Mouse (Mus musculus) frontal cortex, postnatal 36 days (tissue): Measurements from ENCODE around the gene C1qtnf6.

Experiments used
- DNase-seq, 2 experiments: peaks; one replicate each; pipeline ENCODE4 v3.0.0; 2022; ENCODE audit warnings: low spot score in 2 of 2

Gene C1qtnf6

DNA sequence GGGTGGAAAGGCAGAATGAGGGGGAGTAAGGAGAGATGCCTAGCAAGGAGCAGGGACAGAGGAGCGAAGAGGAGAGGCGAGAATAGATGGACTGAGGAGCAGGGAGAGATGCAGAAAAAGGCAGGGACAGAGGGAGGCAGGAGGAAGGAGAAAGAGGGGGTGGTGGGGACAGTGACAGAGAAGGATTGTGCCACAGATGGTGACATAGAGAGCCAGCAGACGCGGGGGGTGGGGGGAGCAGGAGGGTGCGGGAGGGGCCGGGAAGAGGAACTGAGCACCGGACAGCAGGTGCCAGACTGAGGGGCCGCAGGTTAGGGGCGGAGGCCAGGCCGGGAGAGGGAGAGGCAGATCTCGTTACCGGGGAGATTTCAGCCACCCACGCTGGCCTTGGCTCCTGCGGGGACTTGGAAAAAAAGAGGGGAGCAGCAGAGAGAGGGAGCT is 13.4 kb upstream of the C1qtnf6 start, which contains the start of gene Sstr3:
Gene Sstr3, minus strand, starts transcription at position 125 of the 441 bp plus-strand sequence.
- DNase-seq: peak in 1 of 2 experiments; percentile 51

- no peak for DNase-seq
Observed at GRCm38 (mm10) chr15:78544041-78544440, 12.8 kb upstream of the C1qtnf6 start.

DNA sequence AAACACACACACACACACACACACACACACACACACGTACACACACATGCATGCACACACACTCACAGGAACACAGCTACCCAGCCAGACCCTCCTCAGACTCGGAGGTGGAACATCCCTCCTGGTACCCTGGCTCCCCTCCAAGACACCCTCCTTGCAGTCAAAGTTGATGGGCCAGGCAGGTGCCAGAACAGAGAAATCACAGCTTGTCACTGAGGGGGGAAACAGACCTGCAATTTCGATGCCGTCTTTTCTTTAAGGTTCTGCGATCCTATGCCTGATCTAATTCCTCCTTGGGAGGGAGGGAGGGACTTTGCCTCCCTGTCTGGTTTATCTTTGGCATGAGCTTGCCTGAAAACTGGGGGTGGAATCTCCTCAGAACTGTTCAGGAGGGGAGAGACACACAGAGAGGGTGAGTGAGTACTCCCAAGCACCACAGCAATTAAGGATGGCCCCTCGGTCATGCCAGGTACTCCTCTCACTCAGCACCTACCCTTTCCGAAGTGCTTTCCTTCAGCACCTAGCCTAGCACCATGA is 11.6 kb upstream of the C1qtnf6 start:
- peak in 1 of 2 experiments; percentile 41 for DNase-seq

GRCm38 (mm10) chr15:78542098-78542766 is 11.0 kb upstream of the C1qtnf6 start:
- no peak for DNase-seq

DNA sequence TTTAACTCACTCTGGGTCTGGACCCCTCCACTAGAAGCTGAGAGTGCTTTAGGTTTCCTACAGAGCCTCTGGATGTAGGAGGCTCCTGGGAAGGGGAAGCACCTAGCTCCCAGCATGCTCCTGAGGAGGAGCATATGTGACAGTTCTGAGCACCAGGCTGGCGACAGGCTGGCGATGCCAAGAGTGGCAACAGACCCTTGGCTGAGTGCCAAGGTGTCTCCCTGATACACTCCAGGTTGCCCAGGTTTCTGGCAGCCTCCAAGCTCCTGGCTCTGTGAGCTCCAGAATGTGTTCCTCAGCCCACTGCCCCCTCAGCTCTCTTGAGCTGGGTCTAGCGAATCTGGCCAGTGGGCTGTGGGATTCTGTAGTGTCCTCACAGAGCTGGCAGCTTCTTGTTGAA is 10.4 kb upstream of the C1qtnf6 start:
- DNase-seq: no peak

- DNase-seq: no peak
Observed at GRCm38 (mm10) chr15:78541036-78541435, 9.8 kb upstream of the C1qtnf6 start.

- DNase-seq: no peak
Observed at GRCm38 (mm10) chr15:78535723-78536421, 4.7 kb upstream of the C1qtnf6 start.

- DNase-seq: no peak
Observed at GRCm38 (mm10) chr15:78533346-78533835, 2.2 kb upstream of the C1qtnf6 start.

DNA sequence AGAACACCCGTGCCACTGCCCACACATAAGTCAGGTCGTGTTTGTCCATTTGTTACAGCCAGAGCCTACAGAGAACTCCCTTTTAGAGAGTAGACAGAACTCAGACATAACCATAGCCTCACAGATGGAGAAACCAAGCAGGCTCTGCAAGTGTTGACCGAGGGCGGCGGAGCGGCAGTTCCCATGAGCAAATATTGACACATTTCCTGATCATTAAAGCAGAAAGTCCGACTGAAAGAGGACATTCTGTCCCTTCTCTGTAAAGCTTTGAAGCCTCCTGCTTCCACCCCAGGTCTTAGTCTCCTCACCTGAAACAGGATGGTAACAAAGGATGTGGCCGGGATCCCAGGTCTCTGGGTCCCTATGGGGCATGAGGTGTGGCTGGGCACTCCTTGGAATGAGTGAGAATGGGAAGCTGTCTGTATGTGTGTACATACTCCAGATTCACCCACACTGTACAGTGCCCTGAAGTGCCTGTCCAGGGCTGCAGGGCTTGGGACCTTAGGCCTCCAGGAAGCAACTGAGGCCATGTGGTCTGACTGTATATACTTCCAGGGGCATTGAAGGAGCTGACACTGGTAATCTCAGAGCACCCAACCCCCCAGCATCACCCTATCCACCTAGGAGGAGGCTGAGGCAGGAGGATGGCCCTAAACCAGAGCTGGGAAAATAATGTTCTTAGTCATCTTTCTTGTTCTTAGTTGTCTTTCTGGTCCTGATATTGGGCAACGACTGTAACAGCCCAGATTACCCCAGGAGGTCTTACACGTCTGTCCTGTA is 1.5 kb upstream of the C1qtnf6 start:
- no peak for DNase-seq

- peak; percentile 99 to 100 for DNase-seq
Observed at GRCm38 (mm10) chr15:78531901-78532469, 769 bp upstream of the C1qtnf6 start.

DNA sequence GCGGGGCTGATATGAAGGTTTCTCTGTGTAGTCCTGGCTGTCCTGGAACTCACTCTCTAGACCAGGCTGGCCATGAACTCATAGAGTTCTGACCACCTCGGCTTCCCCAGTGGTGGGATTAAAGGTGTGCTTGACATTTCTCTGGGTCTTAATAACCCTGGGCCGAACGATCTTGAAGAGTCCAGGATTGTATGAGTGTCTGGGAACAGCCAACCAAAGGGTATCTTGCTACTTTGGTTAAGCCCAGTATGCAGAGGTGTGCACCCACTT is 170 bp upstream of the C1qtnf6 start:
- no peak for DNase-seq

- DNase-seq: no peak
Observed at GRCm38 (mm10) chr15:78530141-78530540, 1.1 kb downstream of the C1qtnf6 start.

- DNase-seq: peak; percentile 72 to 73
Observed at GRCm38 (mm10) chr15:78529428-78529990, 1.7 kb downstream of the C1qtnf6 start.

DNA sequence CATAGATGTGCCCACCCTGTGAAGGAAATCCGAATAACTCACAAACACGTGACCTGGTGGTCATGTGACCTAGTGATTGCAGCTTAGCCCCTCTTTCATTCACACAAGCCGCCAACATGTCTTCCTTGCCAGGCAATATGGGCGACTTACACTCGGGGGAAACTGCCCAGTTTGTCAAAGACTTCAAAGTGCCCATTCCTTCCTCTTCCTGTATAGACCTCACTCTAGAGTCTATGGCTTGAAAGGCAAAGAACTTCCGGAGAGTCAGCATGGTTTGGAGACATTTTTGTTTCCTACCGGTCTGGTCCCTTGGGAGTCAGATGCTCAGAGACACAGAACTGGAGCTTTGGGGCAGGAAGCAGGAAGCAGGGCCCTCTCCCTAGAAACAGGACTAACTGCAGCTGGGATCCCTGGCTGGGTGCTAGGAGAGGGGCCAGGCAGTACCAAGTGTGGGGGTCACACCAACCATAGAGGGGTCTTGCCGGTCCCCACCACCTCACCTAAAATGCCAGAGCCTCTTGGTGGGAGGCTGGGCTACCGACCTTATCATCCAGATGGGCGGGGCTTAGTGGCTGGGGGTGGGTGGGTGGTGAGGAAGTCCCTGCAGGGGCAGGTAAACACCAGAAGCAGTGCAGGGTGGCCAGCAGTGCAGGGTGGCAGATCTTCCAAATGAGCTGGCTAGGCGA is 2.3 kb downstream of the C1qtnf6 start:
- no peak for DNase-seq

DNA sequence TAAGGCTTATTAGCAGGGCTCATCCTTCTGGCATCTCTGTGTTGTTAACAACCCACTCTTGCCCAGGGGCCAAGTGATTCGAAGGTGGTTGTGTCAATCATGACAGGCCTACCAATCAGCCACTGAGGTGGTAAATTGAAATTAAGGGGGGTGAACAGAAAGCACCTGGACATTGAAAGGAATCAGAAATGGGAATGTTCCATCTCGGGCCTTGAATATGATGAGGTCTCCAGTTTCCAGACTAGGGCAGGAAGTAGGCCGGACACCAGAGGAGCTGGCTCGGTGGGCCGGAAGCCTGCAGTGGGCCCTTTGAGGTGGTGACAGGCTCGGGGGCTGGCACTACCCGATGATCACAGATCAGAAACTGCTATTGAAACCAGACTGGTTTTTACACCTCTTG is 3.2 kb downstream of the C1qtnf6 start:
- DNase-seq: no peak

DNA sequence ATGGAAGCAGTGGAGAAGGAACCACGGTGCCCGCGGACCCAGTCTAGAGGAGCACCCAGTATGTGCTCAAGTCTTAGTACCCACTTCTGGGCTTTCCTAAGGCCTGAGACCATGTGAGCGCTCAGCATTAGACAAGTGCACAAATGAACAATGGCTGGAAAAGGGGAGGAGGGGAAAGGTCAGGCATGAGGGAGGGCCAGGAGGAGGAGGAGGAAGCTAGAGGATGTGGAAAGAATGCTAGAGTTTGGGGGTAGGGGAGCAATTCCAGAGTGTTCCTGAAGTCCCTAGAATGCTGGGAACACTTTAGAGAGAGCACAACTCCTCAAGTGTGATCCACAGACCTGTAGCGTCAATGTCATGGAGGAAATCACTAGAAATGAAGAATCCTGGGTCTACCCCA is 7.1 kb downstream of the C1qtnf6 start:
- DNase-seq: no peak

DNA sequence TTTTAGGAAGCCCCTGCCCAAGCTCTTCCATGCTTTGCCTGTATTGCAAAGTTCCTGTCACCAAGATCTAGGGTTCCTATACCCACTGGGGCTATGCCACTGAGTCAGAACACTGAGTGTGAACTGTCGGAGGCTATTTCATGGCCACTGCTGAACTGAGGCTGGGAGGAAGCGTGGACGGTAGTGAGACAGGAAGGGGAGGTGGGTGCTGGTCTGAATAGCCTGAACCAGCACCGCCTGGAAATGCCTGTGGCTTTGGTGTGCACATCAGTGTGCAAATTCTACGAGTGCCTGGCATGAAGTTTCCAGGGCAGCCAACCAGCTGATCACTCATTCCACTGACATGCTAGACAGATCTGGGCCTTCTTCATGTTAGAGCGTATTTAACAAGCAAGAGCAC is 9.3 kb downstream of the C1qtnf6 start:
- no peak for DNase-seq

DNA sequence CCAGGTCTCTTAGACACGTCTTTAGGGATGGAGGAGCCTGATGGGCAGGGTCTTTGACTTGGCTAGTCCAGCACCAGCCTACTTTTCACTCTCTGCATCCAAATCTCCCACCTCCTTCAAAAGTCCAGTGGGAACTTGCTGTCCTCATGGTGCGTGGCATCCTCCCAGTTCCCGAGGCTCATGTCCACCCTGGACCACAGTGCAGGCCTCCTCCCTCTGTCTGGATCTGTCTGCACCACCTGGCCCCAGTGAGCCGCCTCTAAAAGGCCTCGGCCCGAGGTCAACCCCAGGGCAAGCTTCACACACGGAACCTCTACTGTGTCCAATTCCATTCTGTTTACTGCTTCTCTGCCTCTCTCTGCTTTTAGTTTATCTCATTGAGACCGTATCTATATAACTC is 9.9 kb downstream of the C1qtnf6 start:
- DNase-seq: no peak

- no peak for DNase-seq
Observed at GRCm38 (mm10) chr15:78520112-78520715, 11.0 kb downstream of the C1qtnf6 start.

DNA sequence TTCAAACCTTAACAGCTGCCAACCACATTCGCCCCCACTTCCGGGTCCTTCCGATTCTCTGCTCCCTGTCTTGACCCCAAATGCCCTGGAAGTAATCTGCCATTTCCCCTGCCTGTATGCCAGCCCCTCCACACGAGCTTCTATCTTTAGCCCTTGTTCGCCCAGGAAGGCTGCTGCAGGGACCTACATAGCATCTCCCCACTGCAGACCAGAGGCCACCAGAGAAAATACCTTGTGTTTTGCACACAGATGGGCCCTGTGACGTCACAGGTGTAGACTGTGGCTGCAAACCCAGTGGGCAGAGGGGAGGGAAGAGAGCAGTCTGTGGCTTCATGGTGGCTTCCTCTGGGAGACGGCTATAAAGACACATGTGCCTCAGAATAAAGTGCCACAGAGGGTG is 13.0 kb downstream of the C1qtnf6 start:
- DNase-seq: no peak

- no peak for DNase-seq
Observed at GRCm38 (mm10) chr15:78515759-78516158, 15.5 kb downstream of the C1qtnf6 start.
